Mouse (Mus musculus): ENCODE data around the gene Cyp2d22.
A peak's percentile ranks its signal among the peaks of the same experiment; 100 is the strongest.
"Not testable (repeated sequence)": the region's sequence is repeated elsewhere in the genome, so short reads cannot be mapped to it uniquely, and the experiment has no call there.

The Cyp2d22 gene

DNA sequence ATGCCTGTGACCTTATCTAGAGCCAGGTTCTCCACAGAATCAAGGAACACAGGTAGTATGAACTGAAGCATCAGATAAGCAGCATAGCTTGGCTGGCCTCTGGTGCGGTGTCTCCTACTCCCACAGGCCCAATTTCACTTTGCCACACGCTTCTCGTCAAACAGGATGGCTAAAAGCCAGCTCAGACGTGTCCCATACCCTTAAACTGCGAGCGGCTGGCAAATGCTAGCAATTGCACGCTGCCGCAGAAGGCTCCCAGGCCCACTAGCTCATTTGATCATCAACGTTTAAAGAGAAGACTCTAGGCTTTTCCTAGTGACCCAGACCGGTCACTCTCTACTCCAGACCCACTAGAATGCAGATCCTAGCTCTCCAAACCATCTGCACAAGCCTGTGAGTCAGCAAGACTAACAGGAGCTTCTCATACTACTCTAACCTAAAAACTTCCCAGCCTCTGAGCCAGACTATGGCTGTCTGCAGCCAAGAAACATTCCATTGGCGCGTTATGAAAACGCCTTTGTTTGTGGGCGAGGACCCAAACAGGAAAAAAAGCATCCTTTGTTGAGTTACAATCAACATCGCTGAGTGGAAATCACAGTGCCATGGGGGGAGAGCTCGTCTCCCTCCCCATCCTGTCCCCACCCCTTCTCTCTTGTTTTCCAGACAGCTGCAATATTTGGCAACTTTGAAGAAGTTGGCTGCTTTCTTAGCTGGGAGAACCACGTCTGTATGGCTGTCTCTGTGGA lies 3.5 kb downstream of the Cyp2d22 start:
- no peak for DNase-seq (ENCODE audit: low read depth, low spot score)

DNA sequence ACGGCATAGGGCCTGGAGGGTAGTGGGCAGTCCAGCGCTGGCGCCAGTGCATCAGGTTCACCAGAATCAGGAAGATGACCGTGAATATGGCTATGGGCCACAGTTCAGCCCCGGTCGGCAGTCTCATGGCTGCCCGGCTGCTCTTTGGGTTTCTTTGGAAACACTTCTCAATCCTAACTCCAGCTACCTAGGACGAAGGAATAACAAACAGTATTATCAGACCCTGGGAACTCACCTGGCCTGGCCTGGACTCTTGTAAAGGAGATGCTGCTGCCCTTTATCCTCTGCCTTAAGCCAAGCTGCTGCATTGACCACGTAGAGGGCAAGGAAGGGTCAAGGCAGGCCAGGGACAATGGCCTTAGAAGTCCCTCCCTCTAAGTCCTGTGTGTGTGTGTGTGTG lies 4.2 kb downstream of the Cyp2d22 start:
- no peak for DNase-seq (ENCODE audit: low read depth, low spot score)

DNA sequence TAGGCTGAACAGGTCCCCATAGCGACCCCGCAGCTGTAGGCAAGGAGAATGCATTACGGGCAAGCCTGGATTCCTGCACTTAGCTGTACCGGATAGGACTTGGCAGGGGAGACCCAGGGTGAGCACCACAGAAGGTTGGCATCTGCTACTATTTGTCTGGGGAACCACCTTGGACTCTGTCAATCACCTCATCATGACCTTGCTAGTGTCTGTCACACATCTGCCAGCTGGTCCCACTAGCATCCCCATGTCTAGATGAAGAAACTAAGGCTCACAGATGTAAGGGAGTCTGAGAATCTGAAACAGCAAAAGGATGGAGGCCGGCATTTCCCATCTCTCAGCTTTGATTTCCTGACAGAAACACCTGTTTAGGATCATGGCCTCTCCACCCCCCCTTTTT lies 5.6 kb downstream of the Cyp2d22 start:
- DNase-seq (ENCODE audit: low read depth, low spot score), result no peak

DNA sequence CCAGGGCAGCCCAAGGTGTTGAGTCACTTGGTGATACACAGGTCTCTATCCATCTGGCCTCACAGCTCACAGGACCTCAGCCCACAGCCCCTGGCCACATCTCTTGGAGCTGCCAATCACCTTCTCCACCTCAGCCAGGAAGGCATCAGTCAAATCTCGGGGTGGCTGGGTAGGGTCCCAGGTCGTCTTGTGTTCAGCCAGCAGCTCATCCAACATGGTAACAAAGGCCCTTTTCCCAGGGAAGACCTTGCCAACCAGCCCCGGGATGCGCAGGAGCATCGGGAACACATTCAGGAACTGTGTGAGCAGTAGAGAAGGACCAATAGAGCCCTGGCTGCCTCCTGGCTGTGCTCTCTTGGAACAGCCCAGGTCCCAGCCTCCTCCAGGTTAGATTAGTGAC lies 7.1 kb downstream of the Cyp2d22 start:
- DNase-seq (ENCODE audit: low read depth, low spot score), result no peak

DNA sequence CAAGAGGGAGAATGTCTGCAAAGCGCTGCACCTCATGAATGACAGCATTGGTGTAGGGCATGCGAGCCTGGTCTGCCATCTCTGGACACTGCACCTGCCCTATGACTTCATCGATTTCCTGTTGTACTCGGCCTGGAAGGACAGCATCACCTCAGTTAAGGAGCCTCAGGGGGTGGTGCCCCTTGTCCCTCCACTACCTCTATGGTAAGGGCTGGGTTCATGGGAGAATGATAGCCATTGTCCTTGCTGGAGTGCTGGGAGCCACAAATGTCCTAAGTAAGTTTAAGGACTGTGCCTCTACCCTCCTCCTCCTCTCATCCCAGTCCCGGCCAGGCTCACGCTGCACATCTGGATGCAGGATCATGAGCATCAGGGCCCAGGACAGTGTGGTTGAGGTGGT lies 7.6 kb downstream of the Cyp2d22 start:
- no peak for DNase-seq (ENCODE audit: low read depth, low spot score)

DNA sequence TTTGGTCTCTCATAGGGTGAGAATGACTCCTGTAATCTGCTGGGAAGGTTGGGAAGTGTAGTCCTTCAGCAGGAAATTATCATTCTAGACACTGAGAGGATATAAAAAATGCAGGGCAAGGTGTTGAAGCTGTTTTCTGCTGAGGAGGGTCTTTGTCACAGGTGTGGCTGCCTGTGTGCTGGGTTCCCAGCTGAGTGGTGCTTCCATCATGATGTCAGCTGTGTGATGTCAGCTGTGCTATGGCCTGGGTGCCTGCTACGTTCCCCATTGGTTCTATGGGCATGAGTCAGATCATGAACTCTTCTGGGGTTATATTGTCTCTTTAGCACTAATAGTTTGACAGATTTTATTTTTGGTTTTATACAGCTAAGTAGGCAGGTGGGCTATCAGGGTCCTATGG lies 11.2 kb downstream of the Cyp2d22 start:
- no peak for DNase-seq (ENCODE audit: low read depth, low spot score)

DNA sequence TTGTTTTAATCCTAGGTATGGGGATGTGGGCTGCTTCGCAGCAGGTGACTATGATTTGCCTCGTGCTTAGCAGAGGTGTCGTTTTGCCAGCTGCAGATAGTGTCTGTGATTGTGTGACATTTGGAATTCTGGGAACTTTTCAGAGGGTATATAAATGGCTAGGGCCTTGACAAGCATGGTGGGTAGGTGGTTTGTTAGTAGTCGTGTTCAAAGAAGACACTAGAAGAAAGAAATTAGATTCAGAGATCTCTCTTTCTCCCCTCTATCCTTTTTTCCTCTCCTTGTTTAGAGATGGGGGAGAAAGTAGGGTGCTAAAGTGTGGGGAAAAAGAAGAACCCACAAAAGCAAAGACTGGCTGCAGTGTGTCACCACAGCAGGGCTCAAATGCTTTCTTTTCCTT lies 11.9 kb downstream of the Cyp2d22 start:
- no peak for DNase-seq (ENCODE audit: low read depth, low spot score)

DNA sequence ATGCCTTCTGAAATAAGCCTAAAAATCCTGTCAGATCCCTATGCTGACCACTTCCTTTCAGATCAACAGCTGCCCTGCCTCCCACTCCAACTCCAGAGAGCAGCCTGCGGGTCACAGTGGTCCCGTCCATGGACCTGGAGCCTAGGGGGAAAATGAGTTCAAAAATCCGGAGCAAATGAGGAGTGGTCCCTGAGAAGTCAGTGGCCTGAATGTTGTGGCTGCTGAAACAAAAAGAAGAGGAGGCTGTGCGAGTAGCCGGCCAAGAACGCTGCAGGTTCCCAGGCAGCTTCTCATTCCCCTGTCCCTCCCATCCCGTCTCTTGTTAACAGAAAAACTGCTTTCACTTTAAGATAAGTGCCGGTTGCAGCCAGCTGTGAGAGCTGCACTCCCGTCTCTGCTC lies 15.5 kb downstream of the Cyp2d22 start:
- not testable (repeated sequence) for DNase-seq (ENCODE audit: low read depth, low spot score)

DNA sequence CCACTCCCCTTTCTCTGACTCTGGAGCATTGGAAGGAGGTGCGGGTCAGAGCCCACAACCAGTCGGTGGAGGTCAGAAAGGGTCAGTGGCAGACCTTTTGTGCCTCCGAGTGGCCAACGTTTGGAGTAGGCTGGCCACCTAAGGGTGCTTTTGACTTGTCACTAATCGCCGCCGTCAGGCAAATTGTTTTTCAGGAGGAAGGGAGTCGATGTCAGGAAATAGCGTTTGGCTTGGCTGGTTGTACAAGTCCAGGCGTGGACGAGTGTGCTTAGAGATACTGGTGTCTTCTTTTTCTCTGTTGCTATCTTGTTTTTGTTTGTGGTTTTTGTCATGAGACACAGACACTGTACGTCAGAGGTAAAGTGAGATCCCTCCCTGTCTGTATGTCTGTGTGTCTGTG lies 16.3 kb downstream of the Cyp2d22 start:
- DNase-seq (ENCODE audit: low read depth, low spot score), result not testable (repeated sequence)

DNA sequence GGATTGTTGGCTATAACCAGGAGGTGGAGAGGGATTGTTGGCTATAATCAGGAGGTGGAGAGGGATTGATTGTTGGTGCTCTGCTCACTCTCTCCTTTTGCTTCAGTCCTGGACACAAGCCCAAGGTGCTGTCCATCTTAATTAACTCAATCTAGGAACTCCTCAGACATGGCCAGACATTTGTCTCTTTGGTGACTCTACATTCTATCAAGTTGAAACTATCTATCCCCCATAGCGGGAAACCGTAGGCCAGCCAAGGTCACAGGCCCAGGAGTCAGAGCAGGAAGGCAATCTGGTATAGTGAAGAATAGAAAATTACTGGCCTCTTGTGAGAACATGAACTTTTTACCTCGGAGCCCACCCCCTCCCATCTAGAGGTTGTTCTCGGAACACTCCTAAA lies 17.8 kb downstream of the Cyp2d22 start:
- DNase-seq (ENCODE audit: low read depth, low spot score), result no peak

DNA sequence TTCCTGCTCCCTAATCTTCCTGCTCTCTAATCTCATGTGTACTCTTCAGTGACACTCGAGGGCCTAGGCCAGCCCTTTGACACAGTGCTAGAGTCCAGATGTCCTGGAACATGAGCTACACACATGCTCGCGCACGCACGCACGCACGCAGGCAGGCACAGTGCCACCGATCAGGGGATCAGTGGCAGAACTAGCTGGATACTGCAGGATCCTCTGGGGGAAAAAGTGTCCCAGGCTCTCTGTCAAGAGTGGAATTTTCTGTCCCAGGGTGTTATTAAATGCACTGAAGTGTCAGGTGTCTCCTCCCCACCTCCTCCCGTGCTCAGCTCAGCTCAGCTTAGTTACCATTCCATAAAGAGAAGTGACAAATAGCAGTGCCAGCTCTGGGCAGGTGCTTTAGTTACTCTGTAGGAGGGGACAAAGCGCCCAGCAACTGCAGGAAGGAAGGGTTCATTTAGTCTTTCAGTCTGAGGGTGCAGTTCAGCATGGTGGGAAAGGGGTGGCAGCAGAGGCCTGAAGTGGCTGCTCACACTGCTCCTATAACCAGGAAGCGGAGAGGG lies 18.5 kb downstream of the Cyp2d22 start:
- DNase-seq (ENCODE audit: low read depth, low spot score), result no peak

DNA sequence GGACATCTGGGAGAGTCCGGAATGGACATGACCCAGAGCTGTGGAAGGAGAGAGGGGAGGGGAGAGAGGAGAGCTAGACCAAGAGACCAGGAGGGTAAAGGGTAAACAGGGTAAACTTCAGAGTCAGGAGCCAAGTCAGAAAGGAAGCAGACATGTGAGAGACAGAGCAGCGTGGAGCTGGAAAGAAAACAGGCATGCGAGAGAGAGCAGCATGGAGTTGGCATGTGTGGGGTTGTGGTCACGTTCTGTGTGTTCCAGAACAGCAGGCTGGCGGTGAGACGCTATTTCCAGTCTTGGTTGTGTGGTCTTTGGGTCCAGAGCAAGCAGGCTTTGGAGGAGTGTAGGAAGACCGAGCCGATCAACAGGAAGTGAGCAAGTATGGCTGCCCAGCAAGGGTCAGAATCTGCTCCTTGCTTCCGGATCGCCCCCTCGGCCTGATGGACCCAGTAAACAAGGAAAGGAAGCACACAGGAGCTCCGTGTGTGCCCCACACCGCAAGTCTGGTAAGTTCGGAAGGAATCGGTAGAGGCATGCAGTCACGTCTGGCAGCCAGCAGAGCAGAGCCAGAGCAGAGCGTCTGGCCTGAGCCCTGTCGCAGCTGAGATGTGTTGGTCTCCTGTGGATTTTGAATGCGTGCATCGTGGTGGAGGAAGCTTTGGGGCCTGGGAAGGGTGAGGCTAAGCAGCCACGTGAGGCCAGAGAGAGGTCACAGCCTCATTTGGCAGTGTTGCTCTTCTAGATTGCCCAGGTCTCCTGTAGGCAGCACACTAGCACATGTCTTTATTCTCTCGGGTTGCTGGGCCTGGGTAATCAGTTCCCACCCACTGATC lies 21.4 kb downstream of the Cyp2d22 start:
- DNase-seq (ENCODE audit: low read depth, low spot score), result no peak

DNA sequence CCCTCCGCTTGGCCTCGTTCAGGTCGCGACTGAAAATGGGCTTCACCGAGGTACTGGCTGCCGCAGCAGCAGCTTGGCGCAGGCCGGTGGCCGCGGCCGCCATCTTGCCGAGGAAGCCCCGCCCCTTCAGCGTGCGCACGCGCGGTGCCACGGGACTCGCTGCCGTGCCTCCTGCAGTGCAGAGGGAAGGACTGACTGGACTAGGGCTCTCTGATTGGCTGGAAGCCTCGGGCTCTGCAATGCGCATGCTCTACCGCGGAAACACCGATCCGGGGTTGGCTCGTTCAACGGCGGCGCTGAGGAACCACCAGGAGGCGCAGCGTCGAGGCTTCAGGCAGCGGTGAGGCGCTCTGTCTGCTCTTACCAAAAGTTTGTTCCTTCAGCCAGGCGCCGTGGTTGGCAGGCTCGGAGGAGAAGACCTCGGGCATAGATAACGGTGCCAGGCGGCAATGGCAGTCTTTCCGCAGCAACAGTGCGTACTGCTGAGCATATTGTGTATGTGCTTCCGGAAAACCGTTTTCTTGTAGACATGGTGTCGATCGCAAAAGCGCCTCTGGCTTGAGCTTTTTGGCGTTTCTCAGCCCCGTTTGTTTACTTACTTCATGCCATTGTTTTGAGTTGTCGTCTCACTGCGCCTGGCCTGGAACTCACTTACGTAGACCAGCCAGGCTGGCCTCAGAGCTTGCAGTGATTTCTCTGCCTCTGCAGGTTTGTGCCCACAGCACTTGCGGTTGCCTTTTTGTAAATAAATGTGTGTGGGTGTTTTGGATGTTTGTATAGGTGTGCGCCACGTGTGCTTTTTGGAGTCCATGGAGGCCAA lies 25.7 kb downstream of the Cyp2d22 start, which contains the start of gene Ndufa6:
Gene Ndufa6 (minus strand): TSS at position 197 of the 820 bp plus-strand sequence.
- DNase-seq (ENCODE audit: low read depth, low spot score), result peak; percentile 98

DNA sequence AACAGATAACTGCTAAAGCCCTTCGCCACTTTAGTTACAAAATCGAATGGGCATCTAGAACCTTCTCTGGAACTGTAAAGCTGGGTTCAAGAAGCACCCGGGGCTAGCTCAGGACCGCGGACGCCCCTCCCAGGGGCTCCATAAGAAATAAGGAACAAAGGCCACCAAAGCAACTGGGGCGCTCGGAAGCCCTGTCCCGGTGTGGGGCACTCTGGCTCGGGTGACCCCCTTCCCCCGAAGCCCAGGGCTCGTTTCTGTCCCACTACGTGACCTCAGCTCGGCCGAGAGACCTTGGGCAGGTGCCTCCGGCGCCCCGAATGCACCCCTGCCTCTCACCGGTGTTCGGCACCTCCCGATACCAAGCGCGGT lies 26.3 kb downstream of the Cyp2d22 start:
- DNase-seq (ENCODE audit: low read depth, low spot score), result no peak

DNA sequence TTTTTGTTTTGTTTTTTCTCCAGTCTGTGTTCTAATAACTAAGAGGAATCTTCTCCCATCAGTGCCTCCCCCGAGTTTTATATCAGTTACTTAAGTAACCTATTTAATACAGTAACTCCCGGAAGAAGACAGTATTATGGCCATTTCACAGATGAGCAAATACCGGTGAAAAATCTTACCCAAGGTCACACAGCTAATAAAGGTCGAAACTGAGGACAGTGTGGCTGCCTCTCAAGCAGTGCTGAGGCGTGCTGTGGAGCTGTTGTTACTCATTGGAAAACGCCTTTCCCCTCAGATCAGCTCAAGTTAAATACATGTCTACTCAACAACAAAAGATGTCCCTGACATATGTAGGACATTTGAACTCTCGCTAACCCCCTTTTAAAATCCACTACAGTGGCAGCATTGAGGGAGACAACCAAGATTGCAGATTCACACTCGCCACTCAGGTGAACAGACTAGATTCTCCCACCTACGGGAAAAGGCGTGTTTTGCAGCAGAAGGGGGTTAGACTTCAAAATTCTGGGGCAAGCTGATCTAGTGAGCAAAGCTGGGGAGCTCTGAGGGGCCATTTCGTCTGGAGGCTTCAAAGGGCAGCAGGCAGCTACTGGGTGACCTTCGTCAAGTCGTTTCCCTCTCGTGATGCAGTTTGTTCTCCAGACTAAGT lies 26.8 kb downstream of the Cyp2d22 start:
- peak; percentile 53 for DNase-seq (ENCODE audit: low read depth, low spot score)

DNA sequence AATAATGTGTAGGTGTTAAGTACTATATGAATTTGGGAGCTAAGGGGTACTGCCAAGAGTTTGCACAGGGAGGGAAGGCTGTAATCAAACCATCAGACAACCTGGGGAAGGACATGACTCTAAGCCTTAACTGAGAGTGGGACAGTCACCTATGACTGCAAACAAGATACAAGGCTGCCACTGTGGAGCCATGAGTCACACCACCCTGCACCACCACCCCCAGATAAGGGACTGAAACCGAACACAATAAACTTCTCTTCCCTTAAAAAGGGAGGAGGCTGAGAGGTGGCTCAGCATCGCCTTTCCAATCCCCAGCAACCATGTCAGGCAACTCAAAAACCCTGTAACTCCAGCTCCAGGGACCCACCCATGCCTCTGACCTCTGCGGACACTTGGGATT lies 28.6 kb downstream of the Cyp2d22 start:
- no peak for DNase-seq (ENCODE audit: low read depth, low spot score)

DNA sequence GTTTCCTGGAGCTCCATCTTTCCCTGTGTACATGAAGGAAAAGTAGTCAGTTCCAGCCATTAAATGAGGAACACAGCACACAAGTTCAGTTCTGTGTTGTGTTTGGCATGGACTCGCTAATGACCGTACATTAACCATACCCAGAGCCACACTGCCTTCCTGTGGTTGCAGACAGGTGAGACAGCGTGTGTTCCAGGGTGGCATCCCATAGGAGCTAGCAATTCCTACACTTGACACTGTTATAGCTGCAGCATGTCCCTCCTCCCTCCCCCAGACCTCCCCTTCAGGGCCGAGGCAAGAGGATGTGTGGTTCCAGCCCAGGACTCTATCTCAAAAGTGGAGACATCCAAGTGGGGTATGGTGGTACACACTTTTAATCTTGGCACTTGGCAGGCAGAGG lies 29.7 kb downstream of the Cyp2d22 start:
- DNase-seq (ENCODE audit: low read depth, low spot score), result no peak

DNA sequence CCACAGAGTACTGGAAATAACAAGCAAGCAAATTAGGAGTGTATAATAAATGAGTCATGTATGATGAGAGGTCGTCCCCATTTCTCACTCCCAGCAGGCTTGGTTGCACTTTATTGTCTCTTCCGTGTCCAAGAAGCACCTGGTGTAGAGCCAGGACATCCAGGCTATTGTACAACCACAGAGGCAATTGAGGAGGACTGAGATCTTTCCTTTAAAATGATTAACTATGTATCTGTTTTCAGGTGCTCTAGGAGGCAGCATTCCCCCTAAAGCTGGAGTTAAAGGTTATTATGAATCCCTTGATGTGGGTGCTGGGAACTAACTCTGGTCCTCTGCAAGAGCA lies 31.1 kb downstream of the Cyp2d22 start:
- DNase-seq (ENCODE audit: low read depth, low spot score), result no peak

DNA sequence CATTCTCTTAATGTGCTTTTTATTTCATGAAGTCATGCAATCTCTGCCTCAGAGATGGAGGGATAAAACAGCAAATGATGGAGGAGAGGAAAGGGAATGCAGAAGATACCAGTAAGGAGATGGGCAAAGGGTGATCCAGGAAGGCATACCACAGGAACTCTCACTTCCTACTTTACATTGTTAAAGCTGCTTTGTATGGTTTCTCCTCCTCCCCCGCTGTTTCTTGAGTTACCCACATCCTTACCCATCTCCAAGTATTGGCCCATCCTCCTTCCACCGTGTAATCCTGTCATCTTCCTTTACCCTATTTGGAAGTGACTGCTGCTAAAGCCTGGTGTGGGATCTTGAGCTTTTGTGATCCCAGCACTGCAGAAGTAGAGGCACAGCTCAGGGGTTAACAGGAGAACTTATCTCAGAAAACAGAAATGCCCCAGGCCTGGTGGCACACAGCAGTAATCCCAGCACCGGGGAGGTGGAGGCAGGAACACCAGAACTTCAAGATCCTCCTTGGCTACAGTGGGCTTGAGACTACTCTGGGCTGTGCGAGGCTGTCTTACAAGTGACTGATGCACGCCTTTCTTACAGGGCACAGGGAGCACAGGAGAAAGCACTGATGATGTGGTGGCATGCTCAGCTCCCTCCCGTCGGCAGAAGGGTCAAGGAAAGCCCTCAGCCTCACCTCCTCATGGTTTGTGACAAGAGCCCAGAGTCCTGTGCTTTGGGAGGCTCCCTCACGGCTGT lies 31.6 kb downstream of the Cyp2d22 start:
- DNase-seq (ENCODE audit: low read depth, low spot score), result peak; percentile 42

DNA sequence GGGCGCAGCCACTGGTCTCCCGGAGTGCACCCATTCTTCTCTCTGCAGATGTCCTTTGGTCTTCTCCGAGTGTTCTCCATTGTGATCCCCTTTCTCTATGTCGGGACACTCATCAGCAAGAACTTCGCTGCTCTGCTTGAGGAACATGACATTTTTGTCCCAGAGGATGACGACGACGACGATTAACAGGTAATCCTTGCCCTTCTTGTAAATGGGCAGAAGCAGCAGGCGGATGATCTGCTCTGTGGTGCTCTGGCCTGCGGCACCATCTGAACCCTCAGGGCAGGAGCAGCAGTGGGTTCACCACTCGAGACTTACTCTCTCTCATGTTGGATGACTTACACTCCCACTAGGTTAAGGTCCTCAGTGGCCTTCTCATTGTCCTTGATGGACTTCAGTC lies 32.2 kb downstream of the Cyp2d22 start:
- no peak for DNase-seq (ENCODE audit: low read depth, low spot score)

DNA sequence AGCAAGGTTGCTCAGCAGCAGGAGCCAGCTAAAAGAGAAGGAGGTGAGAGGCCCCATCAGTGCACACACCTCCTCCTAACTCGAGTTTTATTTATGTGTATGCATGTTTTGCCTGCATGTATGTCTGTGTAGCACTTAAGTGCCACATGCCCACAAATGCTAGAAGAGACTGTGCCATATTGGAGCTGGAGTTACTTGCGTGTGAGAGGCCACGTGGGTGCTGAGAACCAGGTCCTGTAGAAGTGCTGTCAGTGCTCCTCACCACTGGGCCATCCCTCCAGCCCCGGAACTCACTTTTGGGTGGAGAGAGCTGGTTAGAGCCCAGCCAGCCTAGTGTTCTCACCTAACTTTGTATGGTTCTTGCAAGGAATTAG lies 32.8 kb downstream of the Cyp2d22 start:
- DNase-seq (ENCODE audit: low read depth, low spot score), result no peak

Data from A20 (cell line).